Mouse (Mus musculus) CH12.LX (cell line): ENCODE results near the gene Dnase2a.

Experiments
- CHD2 ChIP-seq: IDR thresholded peaks from 2 replicates; pipeline ENCODE4 v1.6.1; 2011; ENCODE audit warnings: low read length, improper control_type of control experiment
- CTCF ChIP-seq, 2 experiments: IDR thresholded peaks in 1 of 2; conservative IDR thresholded peaks in 1 of 2; 2 replicates each; pipeline ENCODE4 v1.5.1; 2011 to 2012; ENCODE audit warnings: low read depth in 2 of 2, low read length in 2 of 2, improper control_type of control experiment in 1 of 2, inconsistent platforms in 1 of 2, mild to moderate bottlenecking in 1 of 2, moderate library complexity in 1 of 2
- EP300 ChIP-seq: IDR thresholded peaks from 2 replicates; pipeline ENCODE4 v1.6.1; 2011; ENCODE audit warnings: low read length, improper control_type of control experiment
- GABPA ChIP-seq: IDR thresholded peaks from 2 replicates; pipeline ENCODE4 v1.6.1; 2012; ENCODE audit warnings: low read depth, low read length, improper control_type of control experiment, inconsistent platforms; ENCODE audit not compliant: insufficient replicate concordance
- IRF4 ChIP-seq: IDR thresholded peaks from 2 replicates; pipeline ENCODE4 v1.6.1; 2014; ENCODE audit warnings: low read depth, mild to moderate bottlenecking, inconsistent platforms, low read length, improper control_type of control experiment
- JUND ChIP-seq: conservative IDR thresholded peaks from 2 replicates; pipeline ENCODE4 v1.6.1; 2011; ENCODE audit warnings: low read depth, low read length, improper control_type of control experiment
- NRF1 ChIP-seq: IDR thresholded peaks from 2 replicates; pipeline ENCODE4 v1.6.1; 2014; ENCODE audit warnings: low read depth, mild to moderate bottlenecking, inconsistent platforms, low read length, improper control_type of control experiment, moderate library complexity
- POLR2A ChIP-seq: IDR thresholded peaks from 2 replicates; pipeline ENCODE4 v1.6.1; 2011; ENCODE audit warnings: low read depth, mild to moderate bottlenecking, improper control_type of control experiment, low read length
- USF2 ChIP-seq: conservative IDR thresholded peaks from 2 replicates; pipeline ENCODE4 v1.6.1; 2011; ENCODE audit warnings: low read depth, low read length, improper control_type of control experiment
- ZC3H11A ChIP-seq: IDR thresholded peaks from 2 replicates; pipeline ENCODE4 v1.6.1; 2012; ENCODE audit warnings: low read depth, mild to moderate bottlenecking, inconsistent platforms, low read length, improper control_type of control experiment
- ZKSCAN1 ChIP-seq: IDR thresholded peaks from 2 replicates; pipeline ENCODE4 v1.6.1; 2012; ENCODE audit warnings: low read depth, inconsistent platforms, low read length, improper control_type of control experiment, borderline replicate concordance

GRCm38 (mm10) chr8:84871376-84872308 lies 36.7 kb upstream of the Dnase2a start, which contains the start of gene Syce2:
- no peak for TF ChIP-seq NRF1
- no peak for TF ChIP-seq ZKSCAN1
- no peak for TF ChIP-seq JUND
- TF ChIP-seq POLR2A = no peak
- peak in 1 of 2 experiments; percentile 41; a peak in 2 of 4 replicates for TF ChIP-seq CTCF (conservative IDR thresholded peaks at IDR 0.05 in 1 of 2, IDR thresholded peaks at IDR 0.05 in 1 of 2; ENCODE audit: low read depth in 2 of 2, low read length in 2 of 2)
- TF ChIP-seq ZC3H11A = no peak
- TF ChIP-seq CHD2 = no peak
- TF ChIP-seq GABPA = no peak
- no peak for TF ChIP-seq EP300
- no peak for TF ChIP-seq USF2
- TF ChIP-seq IRF4 = no peak
